In genomic region chr2:62483550-62483949, GRCm38 (mm10) we compare ENCODE assay signal across 22 mouse cellular contexts. TPM values are rescaled to one million over a fixed set of nuclear protein-coding genes. Genes with fewer than 3 reads are reported as not detected.
"Had no signal": no experiment of that assay in that cellular context is flagged by ENCODE, and none has a peak within 500 bp of the region (broad histone marks: within the 10 kb centered on the region; RNA-seq: fewer than 3 reads in every experiment).

Gene Gcg (minus strand): TSS chr2:62483650.

- H3K27ac ChIP-seq: kidney, postnatal 0 days; left cerebral cortex, adult 2 months; liver, embryonic 13.5 days had no signal

- H3K4me2 ChIP-seq: liver, embryonic 13.5 days; midbrain, embryonic 11.5 days had no signal

- DNase-seq: kidney, adult 2 months; kidney, postnatal 25 days; layer of hippocampus, postnatal 36 days; liver, embryonic 13.5 days; lung, adult 2 months; lung, postnatal 14 days; lung, postnatal 4 days; midbrain, embryonic 14.5 days; thymus, postnatal 36 days had no signal

- H3K4me1 ChIP-seq: liver, embryonic 13.5 days had no signal

- ATAC-seq: inflammation-experienced regulatory T-cells, adult 6 months had no signal

- H3K9ac ChIP-seq: liver, embryonic 13.5 days had no signal

- H3K27me3 ChIP-seq: liver, embryonic 13.5 days had no signal

- H3K9me3 ChIP-seq: liver, embryonic 13.5 days had no signal

- H3K36me3 ChIP-seq: liver, embryonic 13.5 days had no signal

- H3K4me3 ChIP-seq: left cerebral cortex, adult 2 months; liver, embryonic 13.5 days had no signal

RNA-seq across cellular contexts. Expression of gene Gcg, which starts in this region (rescaled TPM):
- total RNA-seq: layer of hippocampus, adult 8-10 months; layer of hippocampus, postnatal 10 days; layer of hippocampus, postnatal 36 days; left cerebral cortex, postnatal 36 days; liver, adult 2 months; megakaryocyte progenitor cell, adult 5-6 weeks; megakaryocyte-erythroid progenitor cell, adult 5-6 weeks; midbrain, postnatal 0 days had no signal
- polyA plus RNA-seq: kidney, adult 2 months; kidney, embryonic 14.5 days; kidney, postnatal 0 days; liver, adult 2 months; liver, embryonic 13.5 days; lung, adult 2 months; lung, embryonic 16.5 days; midbrain, embryonic 11.5 days had no signal
